Mouse (Mus musculus) regulatory T cell (primary cell): ENCODE data around the gene Susd6.
"Not testable (repeated sequence)": the region's sequence is repeated elsewhere in the genome, so short reads cannot be mapped to it uniquely, and the experiment has no call there.

ENCODE experiments used
- in situ Hi-C: fragments of 300-600 bp; cut with MboI, MseI; formaldehyde crosslinking; loops from one replicate; pipeline ENCODE4 v1.15.1; 2025; ENCODE audit warnings: high pct_unique_total_duplicates

Susd6 gene

DNA sequence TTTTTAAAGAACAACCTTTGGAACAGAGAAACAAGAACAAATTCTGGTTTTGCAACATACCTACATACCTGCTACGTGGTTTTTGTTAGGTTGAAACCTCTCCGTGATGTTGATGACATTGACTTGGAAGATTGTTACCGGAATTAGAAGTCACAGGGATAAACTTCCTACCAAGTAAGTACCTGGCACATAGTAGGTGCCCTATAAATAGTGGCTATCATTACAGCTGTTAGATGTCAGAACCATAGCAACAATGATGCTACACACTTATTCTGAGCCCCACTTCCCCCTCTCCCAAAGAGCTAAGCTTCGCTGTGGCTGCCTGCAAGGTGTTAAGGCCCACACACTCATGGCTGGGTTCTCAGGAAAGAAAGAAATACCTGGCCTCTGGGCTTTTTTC is 4.7 kb upstream of the Susd6 start:
- in situ Hi-C loops, result no loop called here

DNA sequence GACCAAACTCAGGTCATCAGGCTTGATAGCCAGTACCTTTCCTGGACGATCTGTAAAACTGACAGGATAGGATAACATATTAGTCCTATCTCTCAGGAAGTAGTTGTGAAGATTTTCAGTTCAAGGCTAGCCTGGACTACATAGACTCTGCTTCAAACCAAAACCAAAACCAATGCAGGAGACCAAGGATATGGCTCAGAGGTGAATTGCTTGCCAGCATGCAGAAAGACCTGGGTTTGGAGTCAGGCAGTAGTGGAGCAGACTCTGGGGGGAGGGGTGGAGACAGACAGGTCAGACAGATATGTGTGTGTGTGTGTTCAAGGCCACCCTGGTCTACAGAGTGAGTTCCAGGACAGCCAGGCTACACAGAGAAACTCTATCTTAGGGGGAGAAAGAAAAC is 3.7 kb upstream of the Susd6 start:
- in situ Hi-C loops, result no loop called here

DNA sequence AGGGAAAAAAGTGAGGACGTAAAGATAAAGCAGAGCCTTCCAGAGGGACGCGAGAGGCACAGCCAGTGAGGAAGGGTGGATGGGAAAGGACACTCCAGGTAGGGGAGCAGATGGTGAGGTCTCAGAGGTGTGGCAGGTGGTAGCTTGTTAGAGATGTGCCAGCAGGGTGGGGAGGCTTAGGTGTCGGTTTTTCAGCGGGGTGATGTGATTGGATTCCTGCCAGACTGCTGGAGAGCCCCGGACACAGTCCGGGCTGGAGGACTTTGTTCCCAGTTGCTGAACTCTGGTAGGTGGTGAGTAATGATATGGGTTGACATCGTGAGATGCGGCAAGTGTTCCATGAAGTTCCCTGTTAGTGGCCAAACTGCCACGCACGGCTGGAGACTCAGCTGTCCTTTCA is 2.7 kb upstream of the Susd6 start:
- in situ Hi-C loops, result no loop called here

DNA sequence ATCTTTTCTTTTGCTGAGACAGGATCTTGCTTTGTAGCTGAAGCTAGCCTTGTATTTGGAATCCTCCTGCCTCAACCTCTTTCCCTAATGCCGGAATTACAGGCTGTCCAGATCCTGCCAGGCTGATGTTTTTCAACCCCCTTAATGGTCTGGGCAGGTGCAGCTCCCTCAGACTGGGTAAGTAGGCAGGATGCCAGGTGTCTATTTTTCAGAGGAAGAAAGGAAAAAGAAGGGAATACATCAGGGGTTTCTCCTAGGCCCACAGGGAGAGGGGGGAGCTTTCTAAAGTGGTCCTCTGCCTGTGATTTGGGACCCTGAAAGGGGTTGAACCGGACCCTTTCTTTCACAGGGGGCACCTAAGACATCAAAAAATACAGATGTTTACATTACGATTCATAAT is 2.1 kb upstream of the Susd6 start:
- in situ Hi-C loops, result no loop called here

DNA sequence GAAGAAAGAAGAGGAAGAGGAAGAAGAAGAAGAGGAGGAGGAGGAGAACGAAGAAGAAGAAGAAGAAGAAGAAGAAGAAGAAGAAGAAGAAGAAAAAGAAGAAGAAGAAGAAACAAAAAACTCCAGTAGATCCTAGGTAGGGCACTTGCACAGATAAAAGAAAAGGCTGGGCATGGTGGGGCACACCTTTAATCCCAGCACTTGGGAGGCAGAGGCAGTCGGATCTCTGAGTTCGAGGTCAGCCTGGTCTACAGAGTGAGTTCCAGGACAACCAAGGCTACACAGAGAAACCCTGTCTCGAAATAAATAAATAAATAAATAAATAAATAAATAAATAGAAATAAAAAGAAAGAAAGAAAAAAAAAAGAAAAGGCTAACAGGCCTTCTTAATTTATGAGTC is 1.0 kb upstream of the Susd6 start:
- in situ Hi-C loops, result not testable (repeated sequence)

DNA sequence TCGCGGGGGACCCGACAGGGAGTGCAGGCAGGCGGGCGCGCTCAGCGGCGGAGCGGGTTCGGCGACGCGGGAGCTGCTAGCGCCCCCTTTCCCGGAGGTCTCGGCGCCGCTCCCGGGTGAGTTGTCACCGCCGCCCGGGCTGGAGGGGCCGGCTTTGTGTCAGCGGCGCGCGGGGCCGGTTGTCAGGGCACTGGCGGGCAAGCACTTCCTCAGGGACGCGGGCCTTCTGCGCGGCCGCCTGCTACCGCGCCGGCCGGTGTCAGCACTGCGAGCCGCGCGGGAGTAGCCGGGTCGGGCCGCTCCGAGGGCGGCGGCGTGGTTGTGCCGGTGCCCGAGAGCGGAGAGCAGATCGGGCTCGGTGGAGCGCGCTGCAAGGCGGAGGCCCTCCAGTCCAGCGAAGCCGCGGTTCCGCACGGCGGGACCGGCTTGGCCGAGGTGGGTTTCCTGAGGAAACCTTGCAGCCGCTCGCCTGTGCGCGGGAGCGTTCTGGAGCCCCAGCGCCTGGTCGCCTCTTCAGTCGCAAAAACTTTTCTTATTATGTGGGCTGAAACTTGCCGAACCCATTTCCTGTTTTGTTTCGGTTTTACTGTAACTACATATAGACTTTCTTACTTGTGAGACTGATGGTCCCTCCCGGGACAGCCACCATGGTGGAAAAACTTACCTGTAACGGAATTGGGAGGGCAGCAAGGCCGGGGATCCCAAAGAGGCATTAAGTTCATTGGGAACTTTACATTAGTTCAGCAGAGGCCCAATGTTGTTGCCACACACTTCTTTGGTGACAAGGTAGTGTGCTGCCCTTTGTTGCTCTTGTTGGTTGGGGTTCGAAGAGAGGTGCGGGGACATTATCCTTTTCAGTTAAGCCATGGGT is 625 bp downstream of the Susd6 start:
- in situ Hi-C loops, result no loop called here

DNA sequence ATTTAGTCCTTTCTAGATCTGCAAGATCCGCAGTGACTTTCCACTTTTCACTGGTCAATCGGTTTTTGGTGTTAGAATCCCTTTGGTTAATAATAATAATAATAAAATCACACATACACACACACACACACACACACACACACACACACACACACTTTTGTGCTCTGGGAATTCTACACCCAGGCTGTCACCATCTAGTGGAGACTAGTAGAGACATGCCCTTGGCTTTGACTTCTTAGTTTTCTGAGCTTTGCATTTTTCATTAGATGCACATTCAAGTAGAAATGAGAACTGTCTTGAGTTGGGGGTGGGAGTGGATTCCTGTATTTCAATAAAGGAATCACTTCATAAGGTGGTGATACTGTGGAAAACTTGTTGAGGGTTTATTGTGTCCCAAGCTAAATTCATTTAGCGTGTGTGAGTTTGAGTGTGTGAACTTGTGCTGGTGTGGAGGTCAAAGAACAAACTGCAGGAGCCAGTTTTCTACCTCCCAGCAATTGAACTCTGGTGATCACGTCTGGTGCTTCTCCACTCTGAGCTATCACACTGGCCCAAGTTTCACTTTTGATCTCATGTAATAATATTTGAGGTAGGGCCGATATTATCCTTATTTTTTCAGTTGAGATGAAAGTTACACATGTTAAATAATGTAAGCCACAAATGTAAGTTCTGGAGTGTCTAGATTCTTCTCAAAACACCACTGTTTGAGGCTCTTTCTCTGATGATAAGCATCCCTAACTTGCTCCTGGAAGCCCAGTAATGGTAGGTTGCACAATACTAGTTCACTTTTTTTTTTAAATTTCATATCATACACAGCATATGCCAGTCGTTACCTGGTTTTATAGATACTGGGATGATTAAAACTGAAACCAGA is 1.5 kb downstream of the Susd6 start:
- in situ Hi-C loops, result no loop called here

DNA sequence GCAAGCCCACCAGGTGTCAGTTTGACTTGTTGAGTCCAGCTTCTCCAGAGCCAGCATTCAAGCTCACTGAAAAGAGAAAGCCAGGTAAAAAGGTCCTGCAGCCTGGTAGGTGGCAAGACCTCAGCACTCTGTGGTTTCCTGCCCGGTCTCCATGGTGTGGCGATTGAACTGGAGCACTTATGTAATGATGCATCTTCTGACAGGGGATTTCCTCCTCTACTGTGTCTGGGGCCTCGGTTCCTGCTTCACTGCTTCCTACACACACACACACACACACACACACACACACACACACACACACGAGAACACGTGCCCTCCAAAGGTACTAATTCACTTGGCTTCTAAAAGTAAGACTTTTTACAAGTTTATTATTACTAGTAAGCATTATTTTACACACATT is 2.6 kb downstream of the Susd6 start:
- in situ Hi-C loops, result no loop called here

DNA sequence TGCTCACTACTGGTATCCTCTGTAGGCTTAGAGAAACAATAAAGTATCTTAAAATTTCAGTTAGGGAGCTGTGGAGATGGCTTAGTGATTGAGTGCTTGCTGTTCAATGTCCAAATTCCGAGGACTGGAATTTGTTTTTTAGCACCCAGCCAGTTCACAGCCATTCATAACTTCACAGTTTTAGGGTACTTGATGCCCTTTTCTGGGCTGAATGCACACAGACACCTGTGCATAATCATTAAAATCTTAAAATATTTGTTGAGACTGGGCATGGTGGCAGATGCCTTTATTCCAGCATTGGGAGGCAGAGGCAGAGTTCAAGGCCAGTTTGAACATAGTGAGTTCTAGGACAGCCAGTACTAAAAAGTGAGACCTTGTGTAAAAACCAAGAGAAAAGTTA is 3.2 kb downstream of the Susd6 start:
- in situ Hi-C loops, result no loop called here

DNA sequence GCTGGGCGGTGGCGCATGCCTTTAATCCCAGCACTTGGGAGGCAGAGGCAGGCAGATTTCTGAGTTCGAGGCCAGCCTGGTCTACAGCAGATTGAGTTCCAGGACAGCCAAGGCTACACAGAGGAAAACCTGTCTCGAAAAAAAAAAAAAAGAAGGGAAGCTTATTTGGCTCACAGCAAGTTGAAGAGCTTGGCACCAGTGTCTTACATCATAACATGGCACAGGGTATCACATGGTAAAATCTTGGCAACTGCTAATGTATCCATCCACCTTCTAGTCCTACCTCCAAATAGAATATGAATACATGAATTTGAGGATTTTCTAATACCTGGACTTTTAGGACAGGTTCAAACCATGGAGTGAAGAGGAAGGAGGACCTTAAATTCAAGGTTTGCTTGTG is 4.2 kb downstream of the Susd6 start:
- in situ Hi-C loops, result no loop called here

DNA sequence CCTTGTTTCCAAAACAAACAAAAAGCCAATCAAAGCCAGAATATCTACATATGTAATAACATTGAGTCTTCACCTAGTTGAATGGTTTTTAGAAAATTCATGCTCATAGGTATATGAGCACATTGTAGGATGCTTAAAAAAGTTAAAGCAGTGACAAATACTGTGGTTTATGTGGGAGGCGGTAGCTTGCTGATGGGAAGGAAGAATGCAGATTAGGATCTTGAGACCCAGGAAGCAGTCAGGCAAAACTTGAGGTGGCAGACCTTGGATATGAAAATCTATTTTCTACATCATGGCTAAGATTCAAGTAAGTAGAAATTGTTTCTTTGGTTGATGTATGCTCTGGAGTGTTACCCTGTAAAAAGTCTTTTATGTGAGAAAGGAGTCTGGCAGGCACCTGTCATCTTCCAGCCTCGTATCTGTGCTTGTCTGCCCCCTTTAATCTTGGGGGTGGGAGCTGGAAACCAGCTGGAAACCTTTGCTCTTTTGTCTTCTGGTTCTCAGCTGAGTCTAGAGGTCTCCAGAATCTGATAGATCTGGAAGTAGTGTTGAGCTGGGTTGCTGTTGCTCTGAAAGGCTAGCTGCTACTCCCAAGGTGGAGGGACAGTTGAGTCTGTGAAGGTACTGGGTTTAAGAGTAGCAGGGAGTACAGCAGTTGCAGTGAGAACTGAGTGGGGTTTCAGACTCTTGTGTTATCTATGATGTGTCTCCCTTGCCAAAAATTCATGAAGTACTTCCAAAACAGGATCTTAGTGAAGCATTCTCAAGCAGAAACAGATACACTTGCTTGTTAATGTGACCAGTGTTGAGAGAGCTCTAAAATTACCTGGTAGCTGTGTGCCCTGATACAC is 4.8 kb downstream of the Susd6 start:
- in situ Hi-C loops, result no loop called here

DNA sequence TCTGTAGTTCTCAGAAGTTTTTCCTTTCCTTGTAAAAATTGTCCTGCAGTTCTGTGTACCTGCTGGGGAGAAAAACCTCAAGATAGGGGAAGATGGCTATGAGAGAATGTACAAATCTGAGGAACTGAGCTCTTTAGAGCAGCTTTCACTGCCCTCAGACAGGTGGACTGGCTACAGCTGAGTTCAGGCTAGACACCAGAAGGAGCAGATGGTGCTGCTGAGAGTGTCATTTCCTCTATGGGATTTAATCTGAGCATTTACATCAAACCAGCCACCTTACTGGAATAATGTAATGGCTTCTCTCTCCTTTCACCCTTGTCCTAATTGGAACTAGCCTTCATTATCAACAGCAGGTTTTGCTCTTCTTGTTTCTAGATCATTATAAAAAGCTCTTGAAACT is 8.0 kb downstream of the Susd6 start:
- in situ Hi-C loops, result no loop called here

DNA sequence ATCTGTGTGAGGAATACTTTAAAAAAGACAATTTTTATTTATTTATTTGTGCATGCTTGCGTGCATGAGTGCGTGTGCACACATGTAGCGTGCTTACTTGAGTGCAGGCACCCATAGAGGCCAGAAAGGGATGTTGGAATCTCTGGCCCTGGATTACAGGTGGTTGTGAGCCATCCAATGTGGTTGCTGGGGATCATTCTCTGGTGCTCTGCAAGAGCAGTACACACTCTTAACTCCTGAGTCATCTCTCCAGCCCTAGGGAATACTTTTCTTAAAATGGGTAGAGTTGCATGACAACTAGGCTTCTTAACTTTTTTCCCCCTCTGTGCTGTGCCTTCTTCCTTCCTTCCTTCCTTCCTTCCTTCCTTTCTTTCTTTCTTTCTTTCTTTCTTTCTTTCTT is 9.8 kb downstream of the Susd6 start:
- in situ Hi-C loops, result no loop called here

DNA sequence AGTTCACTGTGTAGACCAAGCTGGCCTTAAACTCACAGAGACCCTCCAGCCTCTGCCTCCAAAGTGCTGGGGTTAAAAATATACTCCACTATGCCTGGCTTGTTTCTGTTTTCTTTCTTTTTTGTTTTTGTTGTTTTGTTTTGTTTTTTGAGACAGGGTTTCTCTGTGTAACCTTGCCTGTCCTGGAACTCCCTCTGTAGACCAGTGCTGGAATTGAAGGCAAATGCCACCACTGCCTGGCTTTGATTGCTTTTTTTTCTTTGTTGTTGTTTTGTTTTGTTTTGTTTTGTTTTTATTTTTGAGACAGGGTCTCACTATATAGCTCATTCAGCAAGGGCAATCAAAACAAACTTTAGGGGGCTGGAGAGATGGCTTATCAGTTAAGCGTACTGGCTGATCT is 11.1 kb downstream of the Susd6 start:
- in situ Hi-C loops, result no loop called here

DNA sequence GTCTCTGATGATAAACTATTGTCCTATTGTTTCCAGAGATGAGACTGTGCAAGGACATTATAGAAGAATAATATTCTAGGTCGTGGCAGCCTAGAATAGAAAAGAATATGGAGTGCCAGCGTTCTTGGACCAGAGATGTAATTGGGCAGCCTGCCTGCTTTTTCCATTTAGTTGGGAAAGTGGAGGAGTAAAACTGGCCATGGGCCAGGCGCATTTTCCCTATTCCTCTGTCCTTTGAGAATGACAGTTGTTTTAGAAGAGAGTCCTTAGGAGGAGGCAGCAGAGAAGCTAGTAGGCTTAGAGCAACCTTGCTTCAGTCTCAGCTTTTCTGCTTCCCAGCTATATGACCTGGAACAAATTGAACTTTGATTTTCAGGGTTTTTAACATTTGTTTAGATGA is 13.6 kb downstream of the Susd6 start:
- in situ Hi-C loops, result no loop called here

DNA sequence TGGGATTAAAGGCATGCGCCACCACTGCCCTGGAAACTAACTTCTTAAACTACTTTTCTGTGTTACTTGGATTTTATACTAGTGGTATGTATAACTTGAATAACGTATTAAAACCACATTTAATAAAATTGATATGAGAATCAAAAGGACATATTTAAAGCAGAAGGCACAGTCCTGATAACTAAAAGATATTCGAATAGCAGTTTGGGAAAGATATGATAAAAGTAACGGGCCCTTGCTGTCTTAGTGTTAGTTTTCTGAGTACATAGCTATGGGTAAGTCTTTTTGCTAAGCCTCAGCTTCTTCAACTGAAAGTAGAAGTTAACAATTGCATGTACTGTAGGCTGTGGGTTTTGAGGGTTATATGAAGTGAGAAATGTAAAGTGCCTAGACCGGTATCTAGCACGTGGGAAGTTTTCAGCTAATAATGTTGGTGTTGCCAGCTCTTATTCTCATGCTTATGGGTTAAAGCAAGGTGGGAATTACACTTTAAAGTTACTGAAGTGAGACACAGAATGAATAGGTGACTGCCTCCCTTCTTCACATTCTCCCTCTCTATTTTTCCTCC is 14.6 kb downstream of the Susd6 start:
- in situ Hi-C loops, result no loop called here

DNA sequence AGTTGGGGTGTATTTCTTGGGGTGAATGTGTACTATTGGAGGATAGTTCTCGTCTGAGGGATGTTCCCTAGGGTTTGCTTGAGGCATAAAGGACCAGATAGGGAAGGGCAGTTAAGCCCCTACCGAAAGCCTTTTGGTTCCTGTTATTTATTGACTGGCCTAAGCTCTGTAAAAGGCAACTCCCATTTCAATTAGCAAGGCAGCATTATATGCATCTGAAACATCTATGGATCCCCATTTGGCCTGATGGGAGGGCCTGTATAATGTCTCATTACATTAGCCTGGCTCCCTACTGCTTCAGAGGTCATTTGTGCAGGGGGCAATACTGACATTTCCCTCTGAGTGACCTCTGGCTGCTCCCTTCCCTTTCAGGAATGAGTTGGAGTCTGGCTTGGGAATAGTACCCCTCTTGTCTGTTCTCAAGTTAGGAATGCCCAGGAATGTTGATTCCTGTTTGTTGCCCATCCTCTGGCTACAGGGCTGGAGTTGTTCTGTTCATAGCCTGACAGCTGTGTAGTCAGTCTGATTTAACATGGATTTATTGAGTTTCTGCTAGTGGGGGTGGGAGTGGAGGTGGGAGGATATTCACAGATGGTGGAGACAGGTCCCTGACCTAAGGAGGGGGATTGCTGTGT is 17.3 kb downstream of the Susd6 start:
- in situ Hi-C loops, result no loop called here

DNA sequence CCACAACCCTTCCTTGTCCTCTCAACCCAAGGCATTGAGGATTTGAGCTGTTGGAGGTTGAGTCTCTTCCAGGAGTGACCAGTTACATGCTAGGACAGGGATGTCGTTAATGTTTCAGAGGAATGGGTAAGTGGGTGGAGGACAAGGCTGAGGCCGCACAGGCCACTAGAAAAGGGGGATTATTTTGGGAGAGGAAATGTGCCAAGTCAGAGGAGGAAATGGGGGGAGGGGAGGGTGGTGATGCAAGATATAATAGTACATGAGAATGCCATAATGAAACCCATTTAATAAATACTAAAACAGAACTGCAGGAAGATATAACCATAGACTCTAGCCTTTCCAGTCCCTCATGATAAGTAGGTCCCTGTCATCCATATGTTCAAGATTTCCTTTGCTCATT is 19.7 kb downstream of the Susd6 start:
- in situ Hi-C loops, result no loop called here

DNA sequence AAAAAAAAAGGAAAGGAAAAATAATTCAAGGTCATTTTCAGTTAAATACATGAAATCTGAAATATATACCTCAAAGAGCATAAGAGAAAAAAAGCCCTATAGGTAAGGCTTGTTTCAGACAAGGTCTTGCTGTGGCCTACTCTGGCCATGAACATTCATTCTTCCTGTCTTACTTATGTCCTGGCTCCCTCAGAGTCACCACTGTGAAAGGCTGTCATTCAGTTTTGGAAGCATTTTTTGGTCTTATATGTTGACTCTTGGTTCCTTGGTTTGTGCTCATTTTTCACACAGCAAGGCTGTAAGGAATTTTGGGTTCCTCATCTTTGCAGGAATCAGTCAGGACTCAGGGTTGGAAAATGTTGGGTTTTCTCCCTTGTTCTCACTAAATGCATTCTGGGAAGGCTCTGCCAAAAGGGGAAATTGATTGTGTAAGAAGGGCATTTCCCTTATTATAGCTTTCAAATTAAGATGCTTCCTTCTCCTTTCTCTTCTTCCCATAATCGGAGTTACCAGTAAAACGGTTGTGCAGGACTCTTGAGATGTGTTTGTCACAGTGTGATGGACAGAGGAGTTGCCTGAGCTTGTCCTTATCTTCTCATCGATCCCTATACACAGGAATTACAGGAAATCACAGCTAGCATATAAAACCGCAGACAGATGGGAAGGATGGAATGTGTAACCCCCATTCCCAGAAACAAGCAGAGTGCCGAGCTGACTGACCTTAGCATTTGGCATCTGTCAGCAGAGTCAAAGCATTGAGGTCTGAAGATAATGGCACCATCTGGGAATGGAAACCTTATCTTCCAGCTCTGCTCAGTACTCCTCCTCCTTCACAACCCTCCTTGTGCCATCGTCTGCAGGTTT is 21.6 kb downstream of the Susd6 start:
- in situ Hi-C loops, result no loop called here

DNA sequence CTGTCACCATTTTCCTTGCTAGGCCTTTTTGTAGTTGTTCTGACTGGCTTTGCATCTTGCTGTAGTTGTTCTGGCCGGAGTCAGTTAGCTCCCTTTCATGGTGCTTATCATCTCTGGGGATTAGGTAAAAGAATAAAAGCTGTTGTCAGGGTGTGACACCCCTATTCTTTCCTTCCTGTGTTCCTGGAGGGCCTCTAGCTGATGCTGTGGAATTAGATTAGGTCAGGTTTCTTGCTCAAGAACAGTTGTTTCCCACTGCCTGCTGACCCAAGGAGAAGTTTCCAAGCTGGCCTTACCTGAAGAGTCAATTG is 22.2 kb downstream of the Susd6 start:
- in situ Hi-C loops, result no loop called here
